In genomic region chr2:153242156-153242555, GRCm38 (mm10) we compare ENCODE assay signal across 8 mouse cellular contexts. TPM values are rescaled to one million over a fixed set of nuclear protein-coding genes. Genes with fewer than 3 reads are reported as not detected.
A peak's percentile ranks its signal among the peaks of the same experiment; 100 is the strongest.
DNase-seq lines count a peak whose midpoint lies in the region; ATAC-seq and TF ChIP-seq lines count a peak whose summit lies in the region.

No protein-coding gene starts in this region.

- TF ChIP-seq CTCF in heart, adult 2 months (IDR thresholded peaks at IDR 0.05), result no peak
- TF ChIP-seq CTCF in E14TG2a.4 (conservative IDR thresholded peaks at IDR 0.05; ENCODE audit: low read length), result no peak

- H3K9me3 ChIP-seq in E14TG2a.4 (ENCODE audit: low read length), result no peaks in the 10 kb centered on the region
- H3K9me3 ChIP-seq in forebrain, embryonic 13.5 days (replicated peaks), result no peaks in the 10 kb centered on the region
- H3K9me3 ChIP-seq in liver, embryonic 16.5 days (replicated peaks; ENCODE audit: control insufficient read depth, low read length), result no peaks in the 10 kb centered on the region

- H3K4me3 ChIP-seq in heart, adult 2 months, result peak overlapping the region; percentile 73
- peak overlapping the region; percentile 93 for H3K4me3 ChIP-seq in E14TG2a.4 (replicated peaks; ENCODE audit: low read length)
- H3K4me3 ChIP-seq in forebrain, embryonic 13.5 days, result peak overlapping the region; percentile 97
- peak overlapping the region; percentile 88 for H3K4me3 ChIP-seq in liver, embryonic 16.5 days (ENCODE audit: low read depth, low read length)

- 67% methylated on average over 6 of the region's 6 CpGs for WGBS in heart, adult 2 months
- WGBS in forebrain, embryonic 13.5 days, result 67% methylated on average over 6 of the region's 6 CpGs
- 47% methylated on average over 6 of the region's 6 CpGs for WGBS in liver, embryonic 16.5 days (ENCODE audit: insufficient replicate concordance)

- no peaks in the 10 kb centered on the region for H3K27me3 ChIP-seq in heart, adult 2 months (ENCODE audit: control insufficient read depth, insufficient read depth, low read length)
- no peaks in the 10 kb centered on the region for H3K27me3 ChIP-seq in E14TG2a.4 (ENCODE audit: insufficient read depth, low read length)
- H3K27me3 ChIP-seq in forebrain, embryonic 13.5 days, result no peaks in the 10 kb centered on the region
- H3K27me3 ChIP-seq in liver, embryonic 16.5 days (ENCODE audit: control insufficient read depth, insufficient read depth, low read depth, low read length), result no peaks in the 10 kb centered on the region

- peaks cover 4% of the 10 kb centered on the region for H3K4me1 ChIP-seq in heart, adult 2 months (ENCODE audit: control insufficient read depth, insufficient read depth, low read length)
- H3K4me1 ChIP-seq in E14TG2a.4 (replicated peaks; ENCODE audit: low read depth, low read length), result peaks cover 26% of the 10 kb centered on the region
- peaks cover 49% of the 10 kb centered on the region for H3K4me1 ChIP-seq in forebrain, embryonic 13.5 days
- H3K4me1 ChIP-seq in liver, embryonic 16.5 days (ENCODE audit: control insufficient read depth, low read depth, low read length), result peaks cover 33% of the 10 kb centered on the region

- ATAC-seq in forebrain, embryonic 13.5 days, result no peak
- no peak for ATAC-seq in liver, embryonic 16.5 days (ENCODE audit: low read depth)

- no peak overlapping the region for H3K27ac ChIP-seq in heart, adult 2 months
- peak overlapping the region; percentile 82; the same call in 1 of the 2 replicates for H3K27ac ChIP-seq in forebrain, embryonic 13.5 days
- H3K27ac ChIP-seq in liver, embryonic 16.5 days (ENCODE audit: low read length), result peak overlapping the region; percentile 90

- peaks cover 14% of the 10 kb centered on the region for H3K36me3 ChIP-seq in heart, adult 2 months (ENCODE audit: control insufficient read depth, insufficient read depth, low read length)
- H3K36me3 ChIP-seq in E14TG2a.4 (ENCODE audit: insufficient read depth, low read length), result peaks cover 46% of the 10 kb centered on the region
- peaks cover 34% of the 10 kb centered on the region for H3K36me3 ChIP-seq in forebrain, embryonic 13.5 days (ENCODE audit: poor library complexity, severe bottlenecking)
- peaks cover 8% of the 10 kb centered on the region; the same call in 1 of the 2 replicates for H3K36me3 ChIP-seq in liver, embryonic 16.5 days (ENCODE audit: control insufficient read depth, insufficient read depth)

- intact Hi-C loops in heart, adult 2 months (cut with DNase I), result loop anchor here (2.0 to 5.0 kb wide), 4 partner anchors 49 to 200 kb away; partner anchors contain the start of genes Kif3b and Tm9sf4

- H3K9ac ChIP-seq in heart, adult 2 months (ENCODE audit: low read depth, low read length), result no peak overlapping the region
- H3K9ac ChIP-seq in forebrain, embryonic 13.5 days, result peak overlapping the region; percentile 99
- peak overlapping the region; percentile 88 for H3K9ac ChIP-seq in liver, embryonic 16.5 days (ENCODE audit: low read depth, low read length)

- DNase-seq in heart, adult 2 months, result no peak
- no peak for DNase-seq in heart, adult 11 months
- DNase-seq in thymus, postnatal 14 days, result no peak
- no peak for DNase-seq in spleen, postnatal 14 days (ENCODE audit: low spot score in 2 of 2)
- DNase-seq in cerebellum, adult 9-11 months, result no peak

- no peak for TF ChIP-seq EP300 in heart, adult 2 months (IDR thresholded peaks at IDR 0.05; ENCODE audit: insufficient read depth, low read depth, low read length)

- TF ChIP-seq POLR2A in heart, adult 2 months (IDR thresholded peaks at IDR 0.05; ENCODE audit: insufficient read depth, low read depth, low read length), result no peak

- peak overlapping the region; percentile 91 for H3K4me2 ChIP-seq in forebrain, embryonic 13.5 days
- peak overlapping the region; percentile 85 for H3K4me2 ChIP-seq in liver, embryonic 16.5 days (ENCODE audit: low read depth, low read length)

- peaks cover 2% of the 10 kb centered on the region; the same call in 1 of the 2 replicates for H3K79me2 ChIP-seq in heart, adult 2 months (replicated peaks; ENCODE audit: control insufficient read depth, insufficient read depth, low read length)

RNA-seq across cellular contexts. Expression of gene Pofut1, which starts 0.8 kb away (rescaled TPM):
- 10 to 100 TPM; 12.6 to 13.3 TPM for total RNA-seq in heart, adult 2 months (2021)
- 12.1 and 17.7 TPM in 2 replicates for polyA plus RNA-seq in heart, adult 2 months (2012; rRNA removed)
- 6.8 and 7.3 TPM in 2 replicates for polyA plus RNA-seq in forebrain, embryonic 13.5 days (2015; fragmentation: Nextera tagmentation; extraction: Ambion mirVana)
- polyA plus RNA-seq in liver, embryonic 16.5 days (2015; fragmentation: Nextera tagmentation; extraction: Ambion mirVana), result 2.8 and 3.0 TPM in 2 replicates

RNA-seq across cellular contexts. Expression of gene Plagl2, which starts 0.9 kb away (rescaled TPM):
- 1 to 10 TPM; 3.5 to 4.1 TPM for total RNA-seq in heart, adult 2 months (2021)
- 3.0 and 4.7 TPM in 2 replicates for polyA plus RNA-seq in heart, adult 2 months (2012; rRNA removed)
- 12.0 and 13.6 TPM in 2 replicates for polyA plus RNA-seq in forebrain, embryonic 13.5 days (2015; fragmentation: Nextera tagmentation; extraction: Ambion mirVana)
- polyA plus RNA-seq in liver, embryonic 16.5 days (2015; fragmentation: Nextera tagmentation; extraction: Ambion mirVana), result 13.9 and 16.7 TPM in 2 replicates

RNA-seq across cellular contexts. Expression of gene Tspyl3, which starts 16.9 kb away (rescaled TPM):
- total RNA-seq in heart, adult 2 months (2021), result 1 to 10 TPM in 1 of 2 experiments, under 1 TPM in 1; 0.94 to 1.2 TPM
- polyA plus RNA-seq in heart, adult 2 months (2012; rRNA removed), result 2.1 and 3.0 TPM in 2 replicates
- polyA plus RNA-seq in forebrain, embryonic 13.5 days (2015; fragmentation: Nextera tagmentation; extraction: Ambion mirVana), result 12.6 and 15.7 TPM in 2 replicates
- polyA plus RNA-seq in liver, embryonic 16.5 days (2015; fragmentation: Nextera tagmentation; extraction: Ambion mirVana), result 2.0 and 2.4 TPM in 2 replicates

RNA-seq across cellular contexts. Expression of gene Kif3b, which starts 49.1 kb away (rescaled TPM):
- 1 to 10 TPM; 7.7 to 8.2 TPM for total RNA-seq in heart, adult 2 months (2021)
- polyA plus RNA-seq in heart, adult 2 months (2012; rRNA removed), result 3.8 and 6.6 TPM in 2 replicates
- 11.3 and 12.9 TPM in 2 replicates for polyA plus RNA-seq in forebrain, embryonic 13.5 days (2015; fragmentation: Nextera tagmentation; extraction: Ambion mirVana)
- polyA plus RNA-seq in liver, embryonic 16.5 days (2015; fragmentation: Nextera tagmentation; extraction: Ambion mirVana), result 1.9 and 2.1 TPM in 2 replicates
